Mouse (Mus musculus) heart, adult 2 months (tissue): ENCODE results near the gene Nobox. TPM values are rescaled to one million over a fixed set of nuclear protein-coding genes. Genes with fewer than 3 reads are reported as not detected.

Experiments
- DNase-seq, 2 experiments: peaks; one replicate each; pipeline ENCODE4 v3.0.0; 2021
- H3K27ac ChIP-seq: fragments of 200-600 bp; 2 replicates; pipeline ENCODE4 v1.8.1; 2022
- H3K27me3 ChIP-seq: fragments of 200-500 bp; 2 replicates; pipeline ENCODE4 v1.6.1; 2012; ENCODE audit warnings: mild to moderate bottlenecking, low read length, inconsistent platforms, mixed read lengths; ENCODE audit not compliant: control insufficient read depth, insufficient read depth
- H3K36me3 ChIP-seq: fragments of 200-500 bp; 2 replicates; pipeline ENCODE4 v1.6.1; 2012; ENCODE audit warnings: low read length, inconsistent platforms; ENCODE audit not compliant: control insufficient read depth, insufficient read depth
- H3K4me1 ChIP-seq: fragments of 200-500 bp; 2 replicates; pipeline ENCODE4 v1.6.1; 2011; ENCODE audit warnings: low read length; ENCODE audit not compliant: control insufficient read depth, insufficient read depth
- H3K4me3 ChIP-seq: fragments of 200-600 bp; 2 replicates; pipeline ENCODE4 v1.8.1; 2022
- H3K79me2 ChIP-seq: fragments of 200-500 bp; replicated peaks from 2 replicates; pipeline ENCODE4 v1.6.1; 2012; ENCODE audit warnings: mild to moderate bottlenecking, inconsistent platforms, low read length, moderate library complexity, mixed read lengths; ENCODE audit not compliant: control insufficient read depth, insufficient read depth
- H3K9ac ChIP-seq: fragments of 200-500 bp; 2 replicates; pipeline ENCODE4 v1.6.1; 2012; ENCODE audit warnings: low read depth, mild to moderate bottlenecking, control low read depth, inconsistent platforms, low read length, mixed read lengths
- CTCF ChIP-seq: fragments of 200-600 bp; IDR thresholded peaks from 2 replicates; pipeline ENCODE4 v1.8.1; 2022; ENCODE audit warnings: antibody characterized with exemption, mild to moderate bottlenecking, moderate library complexity
- EP300 ChIP-seq: fragments of 200-500 bp; IDR thresholded peaks from 2 replicates; pipeline ENCODE4 v1.6.1; 2011; ENCODE audit warnings: low read depth, low read length, control low read depth; ENCODE audit not compliant: insufficient read depth
- POLR2A ChIP-seq: fragments of 200-500 bp; IDR thresholded peaks from 2 replicates; pipeline ENCODE4 v1.6.1; 2011; ENCODE audit warnings: mild to moderate bottlenecking, low read depth, low read length, control low read depth; ENCODE audit not compliant: insufficient read depth
- WGBS: fragments of 180-500 bp; shearing (Covaris S2); methylation state at CpG from one replicate; pipeline ENCODE4 v1.1.7; 2018; 5-methylcytosine and 5-hydroxymethylcytosine counted together
- intact Hi-C: fragments of 180-260 bp; cut with DNase I; formaldehyde crosslinking; loops from one replicate; pipeline ENCODE4 v1.15.1; 2025
- long read RNA-seq: library from polyadenylated mRNA; stranded (forward); transcript quantifications from one replicate; pipeline ENCODE4 v2.0.0, GENCODE M21; 2021
- polyA plus RNA-seq: library from polyadenylated mRNA; depleted of rRNA; stranded (reverse); fragments of >200 nt; gene quantifications from 2 replicates; pipeline ENCODE4 v1.2.3, GENCODE M21; 2012; rRNA removed
- total RNA-seq, 2 experiments: library from RNA; stranded (reverse); gene quantifications; 2 replicates each; pipeline ENCODE4 v1.2.3; 2021

Nobox gene
- total RNA-seq (not detected), polyA plus RNA-seq (not detected in 2 replicates)
- long read RNA-seq, result 0 reads

GRCm38 (mm10) chr6:43309454-43309853 lies at the start of gene Nobox:
Gene Nobox, minus strand, starts transcription at chr6:43309554.
- no peak within 1 kb of the TSS for H3K9ac ChIP-seq
- no peak within 1 kb of the TSS for H3K27ac ChIP-seq
- H3K27me3 ChIP-seq, result no peaks in the 10 kb centered on the region
- H3K4me1 ChIP-seq, result no peaks in the 10 kb centered on the region
- WGBS, result 70% methylated on average over 16 of the region's 16 CpGs
- no peak within 1 kb of the TSS for H3K4me3 ChIP-seq
- intact Hi-C loops, result no loop called here
- no peaks in the 10 kb centered on the region for H3K36me3 ChIP-seq
- DNase-seq, result no peak
- TF ChIP-seq POLR2A, result no peak
- no peak for TF ChIP-seq CTCF
- no peak for TF ChIP-seq EP300
- H3K79me2 ChIP-seq, result no peaks in the 10 kb centered on the region

GRCm38 (mm10) chr6:43354562-43355241 lies 45.3 kb upstream of the Nobox start:
- H3K9ac ChIP-seq, result no peak overlapping the region
- TF ChIP-seq POLR2A (no peak), CTCF (no peak), EP300 (no peak)
- H3K4me3 ChIP-seq, result no peak overlapping the region
- WGBS, result 67% methylated on average over 9 of the region's 9 CpGs
- intact Hi-C loops, result no loop called here
- no peaks in the 10 kb centered on the region for H3K79me2 ChIP-seq
- DNase-seq, result no peak
- no peaks in the 10 kb centered on the region for H3K27me3 ChIP-seq
- H3K36me3 ChIP-seq, result no peaks in the 10 kb centered on the region
- no peak overlapping the region for H3K27ac ChIP-seq
- H3K4me1 ChIP-seq, result no peaks in the 10 kb centered on the region

GRCm38 (mm10) chr6:43353446-43353845 lies 44.1 kb upstream of the Nobox start:
- H3K36me3 ChIP-seq, result no peaks in the 10 kb centered on the region
- TF ChIP-seq CTCF (no peak), POLR2A (no peak), EP300 (no peak)
- intact Hi-C loops, result no loop called here
- 90% methylated on average over 4 of the region's 4 CpGs for WGBS
- no peaks in the 10 kb centered on the region for H3K4me1 ChIP-seq
- no peaks in the 10 kb centered on the region for H3K79me2 ChIP-seq
- no peak overlapping the region for H3K9ac ChIP-seq
- no peak for DNase-seq
- H3K27ac ChIP-seq, result no peak overlapping the region
- no peak overlapping the region for H3K4me3 ChIP-seq
- H3K27me3 ChIP-seq, result no peaks in the 10 kb centered on the region

GRCm38 (mm10) chr6:43349083-43349482 lies 39.7 kb upstream of the Nobox start:
- Histone ChIP-seq H3K27me3 (no peaks in the 10 kb centered on the region), H3K27ac (no peak overlapping the region), H3K36me3 (no peaks in the 10 kb centered on the region), H3K79me2 (no peaks in the 10 kb centered on the region), H3K4me1 (no peaks in the 10 kb centered on the region), H3K4me3 (no peak overlapping the region), H3K9ac (no peak overlapping the region)
- WGBS, result 41% methylated on average over 4 of the region's 4 CpGs
- no peak for DNase-seq
- intact Hi-C loops, result no loop called here
- no peak for TF ChIP-seq CTCF
- no peak for TF ChIP-seq EP300
- no peak for TF ChIP-seq POLR2A

- intact Hi-C loops, result no loop called here
- Histone ChIP-seq H3K27ac (no peak overlapping the region), H3K36me3 (no peaks in the 10 kb centered on the region), H3K4me1 (no peaks in the 10 kb centered on the region), H3K9ac (no peak overlapping the region), H3K79me2 (no peaks in the 10 kb centered on the region), H3K27me3 (no peaks in the 10 kb centered on the region), H3K4me3 (no peak overlapping the region)
- 94% methylated on average over 1 of the region's 1 CpGs for WGBS
- peak; percentile 53 for TF ChIP-seq CTCF
- TF ChIP-seq EP300, result no peak
- no peak for TF ChIP-seq POLR2A
- no peak for DNase-seq
These were observed 38.3 kb upstream of the Nobox start for GRCm38 (mm10) chr6:43347637-43348036.

GRCm38 (mm10) chr6:43343006-43343405 lies 33.7 kb upstream of the Nobox start:
- TF ChIP-seq CTCF (no peak), EP300 (no peak), POLR2A (no peak)
- no peaks in the 10 kb centered on the region for H3K36me3 ChIP-seq
- WGBS, result 38% methylated on average over 1 of the region's 1 CpGs

More at GRCm38 (mm10) chr6:43343006-43343405, 33.7 kb upstream of the Nobox start:
- H3K4me3 ChIP-seq, result no peak overlapping the region
- no peak for DNase-seq
- intact Hi-C loops, result no loop called here
- no peaks in the 10 kb centered on the region for H3K27me3 ChIP-seq
- H3K79me2 ChIP-seq, result no peaks in the 10 kb centered on the region
- H3K4me1 ChIP-seq, result no peaks in the 10 kb centered on the region
- H3K27ac ChIP-seq, result no peak overlapping the region
- H3K9ac ChIP-seq, result no peak overlapping the region
